Mouse (Mus musculus) stomach, postnatal 0 days (tissue): ENCODE results near the gene Rnf213.

Experiments
- CTCF ChIP-seq: IDR thresholded peaks from 2 replicates; pipeline ENCODE4 v1.5.1; 2016; ENCODE audit warnings: antibody characterized with exemption, low read depth, mild to moderate bottlenecking, moderate library complexity
- EP300 ChIP-seq: optimal IDR thresholded peaks from 2 replicates; pipeline ENCODE3; 2016; ENCODE audit warnings: antibody characterized with exemption

- no peak for TF ChIP-seq CTCF
- TF ChIP-seq EP300 = no peak
Measured at GRCm38 (mm10) chr11:119519387-119519786, 126.5 kb downstream of the Rnf213 start.
